Mouse (Mus musculus) hindbrain, embryonic 13.5 days (tissue): ENCODE results near the gene Gm12166. TPM values are rescaled to one million over a fixed set of nuclear protein-coding genes. Genes with fewer than 3 reads are reported as not detected.
"Not testable (repeated sequence)": the region's sequence is repeated elsewhere in the genome, so short reads cannot be mapped to it uniquely, and the experiment has no call there.

Experiments
- ATAC-seq: fragments of 200-750 bp; cut with Nextera tagmentation; 2 replicates; pipeline ENCODE4 v1.8.0; 2017; ENCODE audit warnings: moderate TSS enrichment; ENCODE audit not compliant: low FRiP score
- H3K27ac ChIP-seq: fragments of 300-500 bp; sonication (generic); 2 replicates; pipeline ENCODE4 v1.5.1; 2015; ENCODE audit warnings: inconsistent platforms, mild to moderate bottlenecking, moderate library complexity
- H3K27me3 ChIP-seq: fragments of 300-500 bp; sonication (generic); 2 replicates; pipeline ENCODE4 v1.6.1; 2015; ENCODE audit warnings: mild to moderate bottlenecking, inconsistent platforms
- H3K36me3 ChIP-seq: fragments of 300-500 bp; sonication (generic); 2 replicates; pipeline ENCODE4 v1.6.1; 2015; ENCODE audit warnings: mild to moderate bottlenecking, inconsistent platforms
- H3K4me1 ChIP-seq: fragments of 300-500 bp; sonication (generic); replicated peaks from 2 replicates; pipeline ENCODE4 v1.6.1; 2015; ENCODE audit warnings: inconsistent platforms
- H3K4me2 ChIP-seq: fragments of 300-500 bp; sonication (generic); 2 replicates; pipeline ENCODE4 v1.6.1; 2015; ENCODE audit warnings: inconsistent platforms, mild to moderate bottlenecking, moderate library complexity
- H3K4me3 ChIP-seq: fragments of 300-500 bp; sonication (generic); 2 replicates; pipeline ENCODE4 v1.5.1; 2015; ENCODE audit warnings: mild to moderate bottlenecking, inconsistent platforms
- H3K9ac ChIP-seq: fragments of 300-500 bp; sonication (generic); 2 replicates; pipeline ENCODE4 v1.6.1; 2015; ENCODE audit warnings: mild to moderate bottlenecking, inconsistent platforms
- H3K9me3 ChIP-seq: fragments of 300-500 bp; sonication (generic); 2 replicates; pipeline ENCODE4 v1.6.1; 2016; ENCODE audit warnings: inconsistent platforms
- WGBS: fragments of 180-500 bp; shearing (Covaris S2); methylation state at CpG from one replicate; pipeline ENCODE4 v1.1.7; 2015; 5-methylcytosine and 5-hydroxymethylcytosine counted together
- polyA plus RNA-seq: library from polyadenylated mRNA; unstranded; fragments of >200 nt; fragmentation: Nextera tagmentation; extraction: Ambion mirVana; gene quantifications from 2 replicates; pipeline ENCODE4 v1.2.1, GENCODE M21; 2015

Gene Gm12166
- 5.0 and 7.9 TPM in 2 replicates for polyA plus RNA-seq

DNA sequence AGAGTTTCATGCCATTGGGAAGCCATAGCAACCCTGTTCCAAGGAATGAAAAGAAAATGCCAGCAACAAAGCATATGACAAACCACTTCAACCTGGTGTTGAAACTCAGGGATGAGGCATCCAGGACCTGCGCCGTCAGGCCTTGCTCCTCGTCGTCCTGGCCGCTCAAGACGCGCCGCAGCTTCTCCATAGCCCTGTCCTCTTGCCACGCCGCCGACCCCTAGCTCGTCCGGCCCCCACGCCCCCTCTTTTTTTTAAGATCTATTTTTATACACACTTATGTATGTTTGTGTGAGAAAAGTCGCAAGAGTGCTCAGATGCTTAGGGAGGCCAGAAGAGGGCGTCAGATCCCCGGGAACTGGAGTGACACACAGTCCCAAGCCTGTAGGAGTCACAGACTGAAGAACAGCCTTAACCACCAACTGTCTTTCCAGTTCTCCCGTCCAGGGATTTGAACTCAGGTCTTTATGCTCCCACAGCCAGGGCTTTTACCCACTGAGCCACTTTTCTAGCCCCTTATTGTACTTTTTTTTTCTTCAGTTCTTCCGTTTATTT is at the start of gene Gm12166:
Gene Gm12166 (minus strand): TSS at position 217 of the 555 bp plus-strand sequence.
- not testable (repeated sequence) for H3K9me3 ChIP-seq, H3K9ac ChIP-seq, ATAC-seq, H3K4me3 ChIP-seq, H3K27me3 ChIP-seq, H3K36me3 ChIP-seq, H3K27ac ChIP-seq
- Histone ChIP-seq H3K4me1 (peaks cover 20% of the 10 kb centered on the region), H3K4me2 (0 out of 2 replicates have a peak within 1 kb of the TSS, but pooled peaks have one; percentile 17)
- WGBS: 32% methylated on average over 19 of the region's 19 CpGs

GRCm38 (mm10) chr11:46097062-46097461 is 44.9 kb upstream of the Gm12166 start:
- no peak overlapping the region for H3K4me2 ChIP-seq
- no peak overlapping the region for H3K27ac ChIP-seq
- no peaks in the 10 kb centered on the region for H3K27me3 ChIP-seq
- no peaks in the 10 kb centered on the region for H3K9me3 ChIP-seq
- no peak overlapping the region for H3K4me3 ChIP-seq
- ATAC-seq: no peak
- 82% methylated on average over 3 of the region's 3 CpGs for WGBS
- peaks cover 9% of the 10 kb centered on the region for H3K4me1 ChIP-seq
- peaks cover 60% of the 10 kb centered on the region for H3K36me3 ChIP-seq
- H3K9ac ChIP-seq: no peak overlapping the region

GRCm38 (mm10) chr11:46096265-46096649 is 44.1 kb upstream of the Gm12166 start:
- Histone ChIP-seq H3K36me3 (peaks cover 52% of the 10 kb centered on the region), H3K4me3 (no peak overlapping the region), H3K27me3 (no peaks in the 10 kb centered on the region), H3K27ac (no peak overlapping the region), H3K4me2 (no peak overlapping the region), H3K9me3 (no peaks in the 10 kb centered on the region), H3K4me1 (peaks cover 13% of the 10 kb centered on the region), H3K9ac (no peak overlapping the region)
- WGBS: 89% methylated on average over 6 of the region's 6 CpGs
- ATAC-seq: no peak

DNA sequence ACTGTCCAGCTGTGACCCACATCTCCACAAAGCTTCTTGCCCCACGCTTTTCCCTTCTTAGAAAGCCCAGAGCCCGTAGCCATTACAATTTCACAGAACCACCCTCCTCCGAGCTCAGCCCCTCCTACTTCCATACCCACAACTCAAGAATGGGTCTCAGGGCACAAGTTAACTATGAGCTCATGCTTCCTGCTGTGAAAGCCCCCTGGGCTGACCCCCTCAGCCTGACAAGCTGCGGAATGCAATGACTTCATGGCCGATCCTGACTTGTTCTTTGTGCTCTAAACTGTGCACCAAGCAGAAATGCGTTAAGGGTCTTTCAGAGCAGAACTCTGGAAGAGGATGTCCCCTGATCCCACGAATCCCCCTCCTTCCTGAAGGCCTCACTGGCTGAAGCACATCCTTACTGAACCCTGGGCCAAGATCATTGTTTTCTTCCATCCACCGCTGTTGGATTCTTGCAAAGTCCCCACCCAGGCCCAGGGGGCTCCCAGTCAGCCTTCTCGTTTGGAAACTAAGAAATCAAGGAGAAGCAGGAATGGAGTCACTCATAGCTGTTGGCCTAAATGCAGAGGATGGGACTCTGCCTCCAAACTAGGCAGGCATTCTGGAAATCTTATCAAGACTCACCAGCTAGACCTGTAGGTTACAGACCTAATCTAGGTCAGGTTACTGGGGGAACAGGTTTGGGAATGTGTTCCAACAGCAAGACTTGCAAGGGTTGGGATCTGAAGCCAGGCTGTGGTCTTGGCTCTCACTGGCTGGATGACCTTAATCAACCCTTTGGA is 43.5 kb upstream of the Gm12166 start:
- peaks cover 46% of the 10 kb centered on the region for H3K36me3 ChIP-seq

GRCm38 (mm10) chr11:46092121-46092520 is 40.0 kb upstream of the Gm12166 start:
- ATAC-seq: no peak
- Histone ChIP-seq H3K27me3 (no peaks in the 10 kb centered on the region), H3K4me3 (no peak overlapping the region), H3K36me3 (peaks cover 23% of the 10 kb centered on the region), H3K9me3 (no peaks in the 10 kb centered on the region), H3K4me1 (peaks cover 19% of the 10 kb centered on the region), H3K9ac (no peak overlapping the region), H3K27ac (peak overlapping the region; percentile 30; the same call in 1 of the 2 replicates), H3K4me2 (no peak overlapping the region)
- 83% methylated on average over 4 of the region's 4 CpGs for WGBS

More for the DNA sequence above, 43.5 kb upstream of the Gm12166 start:
- H3K4me1 ChIP-seq: peaks cover 15% of the 10 kb centered on the region
- 0 out of 2 replicates have a peak overlapping the region, but pooled peaks have one; percentile 4 for H3K27ac ChIP-seq
- H3K4me2 ChIP-seq: no peak overlapping the region
- no peak overlapping the region for H3K9ac ChIP-seq
- no peaks in the 10 kb centered on the region for H3K9me3 ChIP-seq
- H3K4me3 ChIP-seq: no peak overlapping the region
- no peak for ATAC-seq
- no peaks in the 10 kb centered on the region for H3K27me3 ChIP-seq
- WGBS: 65% methylated on average over 9 of the region's 9 CpGs

- WGBS: 59% methylated on average over 10 of the region's 10 CpGs
Measured at GRCm38 (mm10) chr11:46090951-46091667, 39.0 kb upstream of the Gm12166 start.

GRCm38 (mm10) chr11:46090036-46090725 is 38.1 kb upstream of the Gm12166 start:
- 91% methylated on average over 10 of the region's 10 CpGs for WGBS
- Histone ChIP-seq H3K36me3 (peaks cover 14% of the 10 kb centered on the region), H3K9ac (no peak overlapping the region), H3K27ac (no peak overlapping the region), H3K27me3 (no peaks in the 10 kb centered on the region), H3K9me3 (no peaks in the 10 kb centered on the region), H3K4me1 (peaks cover 15% of the 10 kb centered on the region), H3K4me3 (no peak overlapping the region), H3K4me2 (no peak overlapping the region)
- no peak for ATAC-seq

More at GRCm38 (mm10) chr11:46090951-46091667, 39.0 kb upstream of the Gm12166 start:
- H3K27me3 ChIP-seq: no peaks in the 10 kb centered on the region
- ATAC-seq: no peak
- no peaks in the 10 kb centered on the region for H3K9me3 ChIP-seq
- peaks cover 19% of the 10 kb centered on the region for H3K4me1 ChIP-seq
- H3K9ac ChIP-seq: no peak overlapping the region
- H3K36me3 ChIP-seq: peaks cover 23% of the 10 kb centered on the region
- no peak overlapping the region for H3K4me2 ChIP-seq
- H3K4me3 ChIP-seq: no peak overlapping the region
- no peak overlapping the region for H3K27ac ChIP-seq

GRCm38 (mm10) chr11:46089081-46089713 is 37.1 kb upstream of the Gm12166 start:
- Histone ChIP-seq H3K9me3 (no peaks in the 10 kb centered on the region), H3K27ac (no peak overlapping the region), H3K9ac (no peak overlapping the region), H3K4me3 (no peak overlapping the region), H3K4me1 (peaks cover 15% of the 10 kb centered on the region), H3K27me3 (no peaks in the 10 kb centered on the region), H3K36me3 (0 out of 2 replicates have a peak, but pooled peaks cover 5% of the 10 kb centered on the region), H3K4me2 (no peak overlapping the region)
- 85% methylated on average over 4 of the region's 4 CpGs for WGBS
- ATAC-seq: no peak

- H3K4me1 ChIP-seq: peaks cover 7% of the 10 kb centered on the region; the same call in 1 of the 2 replicates
- H3K4me2 ChIP-seq: no peak overlapping the region
- H3K27me3 ChIP-seq: no peaks in the 10 kb centered on the region
- H3K9ac ChIP-seq: no peak overlapping the region
- H3K9me3 ChIP-seq: no peaks in the 10 kb centered on the region
- no peak overlapping the region for H3K4me3 ChIP-seq
- H3K36me3 ChIP-seq: no peaks in the 10 kb centered on the region
- no peak for ATAC-seq
- 96% methylated on average over 3 of the region's 3 CpGs for WGBS
- no peak overlapping the region for H3K27ac ChIP-seq
Measured at GRCm38 (mm10) chr11:46086446-46086845, 34.3 kb upstream of the Gm12166 start.

DNA sequence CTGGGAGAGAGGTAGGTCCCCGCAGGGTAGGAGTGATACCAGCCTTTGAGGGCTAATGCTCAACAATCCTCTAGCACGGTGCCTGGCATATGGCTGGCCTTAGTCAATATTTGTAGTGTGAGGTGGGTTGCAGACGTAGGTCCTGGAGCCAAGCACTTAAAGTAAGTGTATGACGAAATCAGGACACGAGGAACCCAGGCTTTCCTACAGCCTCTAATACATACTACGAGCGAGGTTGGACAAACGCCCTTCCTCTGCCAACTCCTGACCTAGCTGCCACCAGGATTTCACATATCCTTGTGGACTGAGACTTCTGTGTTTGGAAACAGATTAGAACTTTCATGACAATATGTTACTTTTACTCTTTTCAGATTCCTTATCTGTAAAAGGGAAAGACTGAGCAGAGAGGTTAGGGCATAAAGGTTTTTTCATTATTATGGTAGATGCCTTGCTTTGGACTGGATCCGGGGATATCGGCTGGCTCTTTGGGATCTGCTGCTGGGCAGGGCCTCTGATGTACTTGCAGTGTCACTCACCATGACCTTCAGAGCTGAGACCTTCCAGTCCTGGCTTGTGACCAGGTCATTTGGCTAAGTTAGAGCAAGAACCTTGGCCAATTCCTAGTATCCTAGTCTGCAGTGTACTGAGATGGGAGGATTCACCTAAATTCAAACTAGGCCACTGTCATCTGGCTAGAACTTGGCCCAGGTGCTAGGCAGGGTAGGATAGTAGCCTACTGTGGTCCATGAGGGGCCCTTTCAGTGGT is 33.5 kb upstream of the Gm12166 start:
- no peaks in the 10 kb centered on the region for H3K36me3 ChIP-seq
- no peaks in the 10 kb centered on the region for H3K27me3 ChIP-seq
- no peak overlapping the region for H3K4me3 ChIP-seq
- no peak overlapping the region for H3K27ac ChIP-seq
- WGBS: 94% methylated on average over 10 of the region's 10 CpGs
- H3K4me2 ChIP-seq: no peak overlapping the region
- H3K9ac ChIP-seq: no peak overlapping the region
- H3K9me3 ChIP-seq: no peaks in the 10 kb centered on the region
- H3K4me1 ChIP-seq: peaks cover 3% of the 10 kb centered on the region; the same call in 1 of the 2 replicates
- no peak for ATAC-seq

DNA sequence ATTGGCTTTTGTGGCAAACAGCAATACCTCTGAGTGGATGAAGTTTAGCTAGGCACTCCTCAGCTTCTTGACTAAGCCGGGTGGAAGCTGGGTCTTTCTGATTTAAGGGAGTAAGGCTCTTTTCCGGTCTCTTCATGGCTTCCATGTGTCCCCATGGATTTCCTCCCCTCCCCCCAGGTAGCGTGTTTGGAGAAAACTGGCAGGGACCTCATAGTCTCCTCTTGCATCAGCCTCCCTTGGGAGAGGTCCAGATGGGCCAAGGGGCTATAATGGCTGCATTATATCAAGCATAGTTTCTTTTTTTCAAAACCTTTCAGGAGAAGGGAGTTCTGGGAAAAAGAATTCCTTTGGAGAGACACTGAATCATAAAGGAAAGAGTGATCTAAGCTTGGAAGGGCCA is 32.4 kb upstream of the Gm12166 start:
- Histone ChIP-seq H3K4me1 (peaks cover 2% of the 10 kb centered on the region; the same call in 1 of the 2 replicates), H3K4me3 (no peak overlapping the region), H3K36me3 (no peaks in the 10 kb centered on the region), H3K9me3 (no peaks in the 10 kb centered on the region), H3K4me2 (no peak overlapping the region), H3K9ac (no peak overlapping the region), H3K27me3 (no peaks in the 10 kb centered on the region), H3K27ac (no peak overlapping the region)
- no peak for ATAC-seq
- 85% methylated on average over 3 of the region's 3 CpGs for WGBS
